Mouse (Mus musculus): ENCODE results near the gene Tmem230. TPM values are rescaled to one million over a fixed set of nuclear protein-coding genes. Genes with fewer than 3 reads are reported as not detected.
A peak's percentile ranks its signal among the peaks of the same experiment; 100 is the strongest.

Gene Tmem230
- total and polyA plus RNA-seq, 2 experiments from 2014 or later: 43.3 to 44.3 TPM

DNA sequence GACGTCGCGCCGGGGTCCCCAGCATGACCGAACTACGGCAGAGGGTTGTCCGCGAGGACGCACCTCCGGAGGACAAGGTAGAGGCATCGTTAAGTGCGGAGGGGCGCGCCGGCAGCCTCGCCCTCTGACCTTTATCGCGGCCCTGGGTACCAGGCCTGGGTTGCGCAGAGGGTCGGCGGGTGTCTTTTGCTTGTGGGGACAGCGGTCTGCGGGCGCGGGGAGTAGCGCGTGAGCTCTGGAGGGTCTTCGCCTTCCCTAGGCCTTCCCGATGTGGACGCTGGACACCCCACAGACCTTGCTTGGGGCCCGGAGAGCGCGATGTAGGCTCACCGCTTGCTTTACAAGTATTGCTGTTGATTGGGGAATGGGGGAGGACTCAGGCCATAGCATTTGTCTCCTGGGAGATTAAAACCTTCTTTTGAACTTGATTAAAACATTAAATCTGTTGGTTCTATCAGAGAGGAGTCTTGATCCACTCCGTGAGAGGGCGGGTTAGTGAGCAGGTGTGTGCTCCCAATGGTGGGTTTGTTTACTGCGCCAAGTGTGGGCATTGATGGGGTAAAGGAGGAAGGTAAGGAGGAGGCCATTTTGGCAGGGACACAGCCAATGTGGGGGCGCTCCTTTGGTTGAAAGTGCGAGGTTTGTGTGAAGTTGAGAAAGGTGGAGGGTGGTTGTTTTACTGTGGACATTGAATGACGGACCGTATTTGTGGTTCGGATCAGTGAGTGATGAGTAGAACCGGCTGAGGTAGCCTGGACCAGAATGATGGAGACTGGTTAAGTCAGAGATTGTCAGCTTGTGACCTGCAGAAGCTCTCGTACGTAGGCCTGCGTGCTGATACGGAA lies 16.0 kb upstream of the Tmem230 start:
- no peak; the same call in 1 of the 2 replicates for TF ChIP-seq CTCF (IDR thresholded peaks at IDR 0.05; ENCODE audit: low read depth)
- DNase-seq (ENCODE audit: low spot score): peak; percentile 62
- no peaks in the 10 kb centered on the region for H3K4me1 ChIP-seq (ENCODE audit: insufficient read depth, low read length)
- peak overlapping the region; percentile 96 for H3K9ac ChIP-seq (replicated peaks; ENCODE audit: low read length)
- no peaks in the 10 kb centered on the region for H3K36me3 ChIP-seq (ENCODE audit: insufficient read depth, low read length)
- no peaks in the 10 kb centered on the region for H3K27me3 ChIP-seq (ENCODE audit: insufficient read depth, low read length)
- 1% methylated on average over 47 of the region's 47 CpGs for WGBS
- peak overlapping the region; percentile 63 for H3K4me2 ChIP-seq (ENCODE audit: low read depth, low read length)
- H3K27ac ChIP-seq: peak overlapping the region; percentile 93
- peak overlapping the region; percentile 97 for H3K4me3 ChIP-seq (ENCODE audit: low read length)
- no peaks in the 10 kb centered on the region for H3K9me3 ChIP-seq (ENCODE audit: low read length)
- peak; percentile 33 for ATAC-seq

DNA sequence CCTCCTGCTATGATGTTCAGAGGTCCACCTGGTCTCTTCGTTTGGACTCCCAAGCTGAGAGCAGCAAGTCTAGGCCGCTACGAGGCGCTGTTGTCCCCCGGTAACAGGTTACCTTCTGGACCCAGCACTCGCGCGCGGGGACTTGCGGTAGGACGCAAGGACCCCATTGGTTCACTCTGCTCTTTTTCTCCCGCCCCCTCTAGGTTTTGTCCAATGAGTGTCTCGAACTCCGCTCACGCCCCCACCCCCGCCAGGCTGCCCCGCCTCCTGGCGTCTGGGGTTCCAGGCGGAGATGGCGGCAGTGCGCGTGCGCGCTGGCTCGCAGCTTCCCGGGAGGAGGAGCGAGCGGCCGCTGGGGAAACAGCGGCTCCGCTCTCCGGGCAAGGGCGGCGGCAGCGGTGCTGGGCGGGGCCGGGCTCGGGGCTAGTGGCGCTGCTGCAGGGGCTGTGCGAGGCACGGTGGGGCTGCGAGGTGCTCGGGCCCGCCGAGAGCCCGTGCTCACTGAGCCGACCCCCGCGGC lies 15.3 kb upstream of the Tmem230 start, which contains the start of gene Cds2:
Gene Cds2 (plus strand): TSS at position 270 of the 520 bp plus-strand sequence.
- peak; percentile 90 for TF ChIP-seq CTCF (IDR thresholded peaks at IDR 0.05; ENCODE audit: low read depth)
- H3K9me3 ChIP-seq (ENCODE audit: low read length): no peaks in the 10 kb centered on the region
- H3K27ac ChIP-seq: peak within 1 kb of the TSS; percentile 93
- H3K36me3 ChIP-seq (ENCODE audit: insufficient read depth, low read length): no peaks in the 10 kb centered on the region
- DNase-seq (ENCODE audit: low spot score) (peak; percentile 100), ATAC-seq (peak; percentile 100)
- no peaks in the 10 kb centered on the region for H3K4me1 ChIP-seq (ENCODE audit: insufficient read depth, low read length)
- peak within 1 kb of the TSS; percentile 96 for H3K9ac ChIP-seq (replicated peaks; ENCODE audit: low read length)
- H3K27me3 ChIP-seq (ENCODE audit: insufficient read depth, low read length): no peaks in the 10 kb centered on the region
- peak within 1 kb of the TSS; percentile 97 for H3K4me3 ChIP-seq (ENCODE audit: low read length)
- peak within 1 kb of the TSS; percentile 63 for H3K4me2 ChIP-seq (ENCODE audit: low read depth, low read length)
- under 1% methylated on average over 40 of the region's 49 CpGs for WGBS

DNA sequence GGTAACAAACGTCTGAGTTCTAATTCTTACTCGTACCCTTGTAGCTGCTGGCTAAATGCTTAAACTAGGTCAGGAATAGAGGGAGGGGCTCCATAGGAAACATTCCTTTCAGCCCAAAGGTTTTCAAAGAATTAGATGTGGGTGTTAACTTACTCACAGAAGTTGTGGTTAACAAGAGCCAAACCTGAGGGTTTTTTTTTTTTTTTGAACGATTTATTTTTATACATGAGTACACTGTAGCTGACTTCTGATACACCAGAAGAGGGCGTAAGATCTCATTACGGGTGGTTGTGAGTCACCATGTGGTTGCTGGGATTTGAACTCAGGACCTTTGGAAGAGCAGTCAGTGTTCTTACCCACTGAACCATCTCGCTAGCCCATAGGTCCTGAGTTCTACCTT lies 14.6 kb upstream of the Tmem230 start:
- no peak overlapping the region for H3K9ac ChIP-seq (replicated peaks; ENCODE audit: low read length)
- H3K27me3 ChIP-seq (ENCODE audit: insufficient read depth, low read length): no peaks in the 10 kb centered on the region
- H3K4me2 ChIP-seq (ENCODE audit: low read depth, low read length): no peak overlapping the region
- no peaks in the 10 kb centered on the region for H3K4me1 ChIP-seq (ENCODE audit: insufficient read depth, low read length)
- TF ChIP-seq CTCF (IDR thresholded peaks at IDR 0.05; ENCODE audit: low read depth): no peak
- ATAC-seq (no peak), DNase-seq (ENCODE audit: low spot score) (no peak)
- no peak overlapping the region for H3K27ac ChIP-seq
- H3K36me3 ChIP-seq (ENCODE audit: insufficient read depth, low read length): no peaks in the 10 kb centered on the region
- H3K9me3 ChIP-seq (ENCODE audit: low read length): no peaks in the 10 kb centered on the region
- no peak overlapping the region for H3K4me3 ChIP-seq (ENCODE audit: low read length)
- WGBS: 75% methylated on average over 6 of the region's 6 CpGs

DNA sequence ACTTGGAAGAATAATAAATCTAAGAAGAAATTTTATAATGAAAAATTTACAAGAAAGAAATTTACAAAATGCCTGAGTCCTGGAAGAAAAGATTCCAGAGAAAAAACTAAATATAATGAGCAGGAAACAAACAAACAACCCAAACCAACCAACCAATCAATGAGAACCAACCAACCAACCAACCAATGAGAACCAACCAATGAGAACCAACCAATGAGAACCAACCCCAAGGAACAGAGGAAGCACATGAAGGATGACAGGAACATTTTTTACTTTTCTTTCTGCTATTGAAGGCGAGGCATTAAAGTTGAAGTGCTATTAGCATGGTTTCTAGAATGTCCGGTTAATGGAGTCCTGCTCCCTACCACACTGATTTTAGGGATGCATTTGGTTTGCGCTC lies 13.0 kb upstream of the Tmem230 start:
- DNase-seq (ENCODE audit: low spot score) (no peak), ATAC-seq (no peak)
- H3K36me3 ChIP-seq (ENCODE audit: insufficient read depth, low read length): no peaks in the 10 kb centered on the region
- no peak overlapping the region for H3K27ac ChIP-seq
- no peak for TF ChIP-seq CTCF (IDR thresholded peaks at IDR 0.05; ENCODE audit: low read depth)
- H3K9ac ChIP-seq (replicated peaks; ENCODE audit: low read length): no peak overlapping the region
- no peak overlapping the region for H3K4me3 ChIP-seq (ENCODE audit: low read length)
- 89% methylated on average over 3 of the region's 3 CpGs for WGBS
- H3K9me3 ChIP-seq (ENCODE audit: low read length): no peaks in the 10 kb centered on the region
- H3K27me3 ChIP-seq (ENCODE audit: insufficient read depth, low read length): no peaks in the 10 kb centered on the region
- H3K4me2 ChIP-seq (ENCODE audit: low read depth, low read length): no peak overlapping the region
- no peaks in the 10 kb centered on the region for H3K4me1 ChIP-seq (ENCODE audit: insufficient read depth, low read length)

DNA sequence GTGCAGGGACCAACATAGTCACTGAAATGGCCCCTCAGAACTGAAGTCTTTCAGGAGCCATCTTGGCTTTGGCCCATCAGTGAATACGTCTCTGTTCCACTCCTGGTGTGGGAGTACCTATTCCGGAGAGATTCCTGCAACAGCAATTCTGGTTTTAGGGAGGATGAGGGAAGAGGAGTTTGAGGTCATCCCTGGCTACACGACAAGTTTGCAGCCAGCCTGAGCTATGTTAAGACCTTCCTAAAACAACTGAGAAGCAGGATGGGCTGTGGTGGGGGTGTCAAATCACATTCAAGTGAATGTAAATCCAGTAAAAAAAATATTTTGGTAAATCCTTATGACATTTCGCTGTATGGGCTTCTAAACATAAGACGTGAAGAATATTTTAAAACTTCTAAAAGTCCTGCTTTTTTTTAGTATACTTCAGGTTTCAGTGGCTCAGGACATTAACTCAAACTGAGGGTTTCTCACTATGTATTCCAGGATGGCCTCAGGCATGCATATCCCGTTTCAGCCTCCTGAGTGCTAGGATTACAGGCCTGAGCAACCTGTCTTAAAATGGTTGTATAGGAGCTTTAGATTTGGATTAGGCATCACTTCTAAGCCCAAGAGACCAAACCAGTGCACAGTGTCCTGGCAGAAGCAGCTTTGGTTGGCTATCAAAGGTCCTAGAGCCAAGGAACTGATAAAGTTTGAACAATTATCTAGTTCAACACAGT lies 9.9 kb upstream of the Tmem230 start:
- WGBS: 92% methylated on average over 6 of the region's 6 CpGs
- Histone ChIP-seq H3K9me3 (ENCODE audit: low read length) (no peaks in the 10 kb centered on the region), H3K9ac (replicated peaks; ENCODE audit: low read length) (no peak overlapping the region)

DNA sequence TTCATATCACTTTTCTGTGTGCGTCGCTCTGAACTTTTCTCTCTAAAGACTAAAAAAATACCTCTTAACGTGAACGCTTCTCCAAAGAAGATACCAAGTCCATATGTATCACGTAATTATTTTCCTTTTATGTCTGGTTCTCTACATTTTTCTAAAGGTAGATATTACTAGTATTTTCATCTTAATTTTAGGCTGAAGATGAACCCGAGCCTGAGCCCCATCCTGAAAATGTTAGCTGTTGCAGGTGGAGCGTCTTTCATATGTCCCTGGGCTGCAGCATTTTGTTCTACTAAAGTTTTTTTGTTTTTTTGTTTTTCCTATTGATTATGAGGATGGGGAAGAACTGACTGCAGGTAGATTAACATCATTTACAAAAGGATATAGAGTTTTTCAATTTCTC lies 6.0 kb upstream of the Tmem230 start:
- TF ChIP-seq CTCF (IDR thresholded peaks at IDR 0.05; ENCODE audit: low read depth): no peak
- peak overlapping the region; percentile 35; the same call in 1 of the 2 replicates for H3K9ac ChIP-seq (replicated peaks; ENCODE audit: low read length)
- DNase-seq (ENCODE audit: low spot score): no peak
- peak overlapping the region; percentile 68 for H3K27ac ChIP-seq
- 1% methylated on average over 7 of the region's 7 CpGs for WGBS
- ATAC-seq: no peak
- H3K4me2 ChIP-seq (ENCODE audit: low read depth, low read length): peak overlapping the region; percentile 88
- H3K4me3 ChIP-seq (ENCODE audit: low read length): peak overlapping the region; percentile 57
- no peaks in the 10 kb centered on the region for H3K27me3 ChIP-seq (ENCODE audit: insufficient read depth, low read length)
- no peaks in the 10 kb centered on the region for H3K9me3 ChIP-seq (ENCODE audit: low read length)
- H3K36me3 ChIP-seq (ENCODE audit: insufficient read depth, low read length): no peaks in the 10 kb centered on the region; the same call in 1 of the 2 replicates
- H3K4me1 ChIP-seq (ENCODE audit: insufficient read depth, low read length): 0 out of 2 replicates have a peak, but pooled peaks cover 3% of the 10 kb centered on the region

More for the DNA sequence above, 9.9 kb upstream of the Tmem230 start:
- no peaks in the 10 kb centered on the region for H3K27me3 ChIP-seq (ENCODE audit: insufficient read depth, low read length)
- TF ChIP-seq CTCF (IDR thresholded peaks at IDR 0.05; ENCODE audit: low read depth): no peak
- H3K4me2 ChIP-seq (ENCODE audit: low read depth, low read length): no peak overlapping the region
- no peak for DNase-seq (ENCODE audit: low spot score)
- ATAC-seq: no peak
- no peaks in the 10 kb centered on the region for H3K36me3 ChIP-seq (ENCODE audit: insufficient read depth, low read length)
- no peaks in the 10 kb centered on the region for H3K4me1 ChIP-seq (ENCODE audit: insufficient read depth, low read length)
- H3K4me3 ChIP-seq (ENCODE audit: low read length): no peak overlapping the region
- H3K27ac ChIP-seq: no peak overlapping the region
